Mouse (Mus musculus) cortical plate, adult 2 months (tissue): Measurements from ENCODE around the gene Rtp3. TPM values are rescaled to one million over a fixed set of nuclear protein-coding genes. Genes with fewer than 3 reads are reported as not detected.

Source experiments
- H3K27ac ChIP-seq: fragments of 200-500 bp; 2 replicates; pipeline ENCODE4 v1.5.1; 2012; ENCODE audit warnings: low read length, control low read depth, inconsistent platforms; ENCODE audit not compliant: insufficient read depth
- H3K4me1 ChIP-seq: fragments of 200-500 bp; 2 replicates; pipeline ENCODE4 v1.6.1; 2011; ENCODE audit warnings: low read length; ENCODE audit not compliant: control insufficient read depth, insufficient read depth
- H3K4me3 ChIP-seq: fragments of 200-500 bp; 2 replicates; pipeline ENCODE4 v1.5.1; 2011; ENCODE audit warnings: mild to moderate bottlenecking, low read length, control low read depth; ENCODE audit not compliant: insufficient read depth
- CTCF ChIP-seq: fragments of 200-500 bp; IDR thresholded peaks from 2 replicates; pipeline ENCODE4 v1.5.1; 2011; ENCODE audit warnings: mild to moderate bottlenecking, control low read depth, low read length; ENCODE audit not compliant: insufficient read depth; ENCODE audit errors: extremely low read depth
- POLR2A ChIP-seq: fragments of 200-500 bp; IDR thresholded peaks from 2 replicates; pipeline ENCODE4 v1.6.1; 2011; ENCODE audit warnings: mild to moderate bottlenecking, low read length, control low read depth; ENCODE audit not compliant: insufficient read depth; ENCODE audit errors: extremely low read depth
- polyA plus RNA-seq: library from polyadenylated mRNA; depleted of rRNA; stranded (reverse); fragments of >200 nt; gene quantifications from 2 replicates; pipeline ENCODE4 v1.2.3, GENCODE M21; 2012

The Rtp3 gene
- polyA plus RNA-seq, 1 experiment: 0.69 TPM

DNA sequence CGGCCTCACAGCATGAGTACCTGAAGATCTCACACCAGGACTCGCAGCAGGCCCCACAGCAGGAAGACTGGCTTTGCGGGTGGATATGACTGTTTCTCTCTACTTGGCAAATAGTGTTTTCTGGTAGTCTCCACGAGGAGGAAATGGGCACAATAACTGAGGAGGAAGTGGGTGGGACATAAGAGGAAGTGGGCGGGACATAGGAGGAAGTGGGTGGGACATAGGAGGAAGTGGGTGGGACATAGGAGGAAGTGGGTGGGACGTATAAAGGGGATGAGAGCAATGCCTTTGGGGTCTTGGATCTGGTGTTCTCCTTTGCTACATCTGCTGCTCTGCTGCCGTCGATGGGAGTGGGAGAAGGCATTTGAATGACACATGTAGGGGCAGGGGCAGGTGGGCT is 4.4 kb downstream of the Rtp3 start:
- TF ChIP-seq POLR2A: no peak
- Histone ChIP-seq H3K4me1 (0 out of 2 replicates have a peak, but pooled peaks cover 2% of the 10 kb centered on the region), H3K27ac (no peak overlapping the region), H3K4me3 (no peak overlapping the region)

DNA sequence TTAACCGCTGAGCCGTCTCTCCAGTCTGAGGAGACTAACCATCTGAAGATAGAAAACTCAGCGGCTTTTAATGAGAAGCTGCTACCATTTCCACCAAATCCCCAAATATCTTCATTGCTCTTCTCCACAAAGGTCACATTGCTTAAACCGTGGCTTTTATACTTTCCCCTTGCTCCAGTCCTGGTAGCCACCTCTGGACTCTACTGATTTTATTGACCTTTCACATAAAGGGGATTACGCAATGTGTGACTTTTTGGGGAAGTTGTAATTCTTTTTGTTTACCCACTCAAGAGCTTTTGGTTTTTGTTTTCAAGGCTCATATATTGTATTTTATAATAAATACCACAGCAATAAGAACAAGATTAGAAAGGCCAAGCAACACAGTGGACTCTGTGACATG is 4.8 kb downstream of the Rtp3 start:
- no peak for TF ChIP-seq CTCF
- no peak for TF ChIP-seq POLR2A
- Histone ChIP-seq H3K27ac (no peak overlapping the region), H3K4me1 (0 out of 2 replicates have a peak, but pooled peaks cover 2% of the 10 kb centered on the region), H3K4me3 (no peak overlapping the region)

DNA sequence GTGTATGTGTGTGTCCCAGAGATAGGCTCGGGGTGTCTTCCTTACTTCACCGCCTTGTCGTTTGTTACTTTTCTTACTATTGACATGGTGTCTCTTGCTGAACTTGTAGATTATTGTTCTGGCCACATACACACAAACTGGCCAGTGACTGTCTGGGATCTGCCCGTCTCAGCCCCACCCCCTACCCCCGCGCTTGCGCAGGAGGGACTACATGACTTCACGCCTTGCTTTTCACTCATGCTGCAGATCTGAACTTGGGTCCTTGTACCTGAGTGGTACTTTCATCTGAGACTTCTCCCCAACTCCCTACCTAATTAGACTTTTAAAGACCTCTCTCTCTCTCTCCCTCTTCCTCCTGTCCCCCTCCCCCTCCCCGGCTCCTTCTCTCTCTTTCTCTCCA is 6.3 kb downstream of the Rtp3 start:
- Histone ChIP-seq H3K4me3 (no peak overlapping the region), H3K27ac (no peak overlapping the region), H3K4me1 (0 out of 2 replicates have a peak, but pooled peaks cover 2% of the 10 kb centered on the region)
- TF ChIP-seq CTCF: no peak
- TF ChIP-seq POLR2A: no peak

DNA sequence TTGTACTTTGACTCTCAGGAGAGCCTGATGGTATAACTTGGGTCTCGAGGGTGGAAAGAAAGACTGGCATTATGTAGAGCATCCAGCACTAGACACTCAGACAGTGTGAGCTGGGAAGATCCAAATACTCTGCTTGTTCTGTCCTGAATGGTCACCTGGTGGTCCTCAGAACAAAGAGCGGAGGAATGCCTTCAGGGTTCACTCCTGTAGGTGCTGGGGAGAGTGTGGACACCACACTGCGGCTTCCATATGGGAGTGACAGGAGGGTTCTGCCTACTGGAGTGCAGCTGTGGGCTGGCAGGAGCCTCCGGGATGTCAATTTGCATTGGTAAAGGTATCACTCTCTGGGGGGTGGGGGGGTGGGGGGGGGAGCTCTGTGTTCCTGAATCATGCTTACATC is 8.0 kb downstream of the Rtp3 start:
- 0 out of 2 replicates have a peak, but pooled peaks cover 2% of the 10 kb centered on the region for H3K4me1 ChIP-seq
- H3K4me3 ChIP-seq: no peak overlapping the region
- H3K27ac ChIP-seq: no peak overlapping the region
- TF ChIP-seq POLR2A (no peak), CTCF (no peak)

DNA sequence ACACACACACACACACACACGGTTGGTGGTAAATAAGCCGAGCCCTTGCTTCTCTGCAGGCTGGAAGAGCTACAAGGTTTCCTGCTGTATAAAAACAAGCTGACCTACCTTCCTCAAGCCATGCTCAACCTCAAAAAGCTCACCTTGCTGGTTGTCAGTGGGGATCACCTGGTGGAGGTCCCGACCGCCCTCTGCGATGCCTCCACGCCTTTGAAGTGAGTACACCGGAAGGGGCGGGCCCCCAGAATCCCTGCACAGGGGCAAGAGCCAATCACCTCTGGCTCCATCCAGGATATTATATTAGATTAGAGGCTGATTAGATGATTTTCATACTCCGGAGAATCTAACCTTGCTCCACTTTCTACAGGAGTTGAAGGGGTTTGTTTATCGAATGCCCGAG is 11.0 kb downstream of the Rtp3 start:
- TF ChIP-seq POLR2A: no peak
- TF ChIP-seq CTCF: no peak
- 0 out of 2 replicates have a peak, but pooled peaks cover 2% of the 10 kb centered on the region for H3K4me1 ChIP-seq
- no peak overlapping the region for H3K4me3 ChIP-seq
- no peak overlapping the region for H3K27ac ChIP-seq

DNA sequence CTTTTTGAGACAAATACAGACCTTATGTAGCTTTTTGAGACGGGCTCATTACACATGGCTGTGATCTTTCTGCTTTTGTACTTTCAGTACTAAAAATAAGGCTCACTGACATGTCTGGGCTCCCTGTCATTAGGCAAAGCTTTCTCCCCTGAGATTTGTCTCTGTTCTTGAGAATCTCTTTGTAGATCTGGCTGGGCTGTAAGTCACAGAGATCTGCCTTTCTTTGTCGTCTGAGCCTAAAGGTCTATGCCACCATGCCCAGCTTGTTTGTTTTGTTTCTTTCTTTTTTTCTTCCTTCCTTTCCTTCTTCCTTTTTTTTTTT is 24.5 kb downstream of the Rtp3 start:
- TF ChIP-seq POLR2A (no peak), CTCF (no peak)
- Histone ChIP-seq H3K4me3 (no peak overlapping the region), H3K4me1 (no peaks in the 10 kb centered on the region), H3K27ac (no peak overlapping the region)

DNA sequence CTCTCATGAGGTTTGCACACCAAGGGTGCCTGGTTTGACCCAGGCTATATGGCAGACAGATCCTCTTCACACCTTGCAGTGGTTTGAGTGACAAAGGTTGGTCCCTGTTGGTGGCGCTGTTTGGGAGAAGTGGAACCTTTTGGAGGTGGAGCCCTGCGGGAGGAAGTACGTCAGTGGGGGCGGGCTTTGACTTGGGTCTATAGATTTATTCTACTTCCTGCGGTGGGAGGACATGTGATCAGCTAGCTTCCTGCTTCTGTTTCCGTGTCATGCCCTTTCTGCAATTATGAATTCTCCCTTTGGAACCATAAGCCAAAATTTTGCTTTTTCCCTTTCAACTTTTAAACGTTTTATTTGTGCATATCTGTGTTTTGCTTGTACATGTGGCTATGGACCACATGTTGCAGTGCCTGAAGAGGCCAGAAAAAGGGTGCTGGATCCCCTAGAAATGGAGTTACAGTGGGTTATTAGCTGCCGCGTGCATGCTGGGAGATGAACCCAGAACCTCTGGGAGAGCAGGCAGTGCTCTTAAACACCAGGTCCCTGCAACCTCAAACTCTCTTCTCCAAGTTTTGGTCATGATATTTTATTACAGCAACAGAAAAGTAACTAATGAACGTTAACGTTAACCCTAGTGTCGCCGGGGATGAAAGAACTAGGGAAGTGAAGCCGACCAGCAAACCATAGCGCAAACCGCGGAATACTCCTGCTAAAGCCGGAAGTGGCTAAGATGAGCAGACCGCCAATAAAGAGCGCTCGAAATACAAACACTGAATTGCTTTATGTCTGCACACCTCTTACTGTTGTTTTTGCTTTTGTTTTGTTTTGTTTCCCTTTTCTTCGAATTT is 25.1 kb downstream of the Rtp3 start:
- Histone ChIP-seq H3K4me1 (no peaks in the 10 kb centered on the region), H3K27ac (no peak overlapping the region), H3K4me3 (no peak overlapping the region)
- TF ChIP-seq CTCF (no peak), POLR2A (no peak)

DNA sequence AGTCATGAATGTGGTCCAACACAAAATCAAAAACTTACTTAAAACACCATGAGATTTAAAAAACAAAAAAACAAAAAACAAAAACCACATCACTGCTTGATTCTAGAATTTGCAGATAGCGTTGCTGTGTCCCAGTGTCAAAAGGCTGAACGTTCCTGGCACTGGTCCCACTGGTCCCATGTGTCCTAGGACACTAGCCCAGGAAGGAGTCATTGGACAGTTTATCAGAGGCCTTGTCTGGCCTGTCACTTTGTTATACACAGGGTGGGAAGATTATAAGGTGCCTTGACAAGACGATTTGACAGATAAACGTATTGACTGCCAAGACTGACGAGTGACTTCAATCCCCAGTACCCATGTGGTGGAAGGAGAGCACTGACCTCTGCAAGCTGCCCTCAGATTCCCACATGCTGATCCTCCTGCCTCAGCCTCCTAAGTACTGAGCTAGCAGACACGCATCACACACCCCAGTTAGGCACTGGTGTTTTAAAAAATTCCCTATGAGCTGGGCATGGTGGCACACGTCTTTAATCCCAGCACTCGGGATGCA is 26.7 kb downstream of the Rtp3 start:
- Histone ChIP-seq H3K4me3 (no peak overlapping the region), H3K27ac (no peak overlapping the region), H3K4me1 (no peaks in the 10 kb centered on the region)
- TF ChIP-seq CTCF (no peak), POLR2A (no peak)

DNA sequence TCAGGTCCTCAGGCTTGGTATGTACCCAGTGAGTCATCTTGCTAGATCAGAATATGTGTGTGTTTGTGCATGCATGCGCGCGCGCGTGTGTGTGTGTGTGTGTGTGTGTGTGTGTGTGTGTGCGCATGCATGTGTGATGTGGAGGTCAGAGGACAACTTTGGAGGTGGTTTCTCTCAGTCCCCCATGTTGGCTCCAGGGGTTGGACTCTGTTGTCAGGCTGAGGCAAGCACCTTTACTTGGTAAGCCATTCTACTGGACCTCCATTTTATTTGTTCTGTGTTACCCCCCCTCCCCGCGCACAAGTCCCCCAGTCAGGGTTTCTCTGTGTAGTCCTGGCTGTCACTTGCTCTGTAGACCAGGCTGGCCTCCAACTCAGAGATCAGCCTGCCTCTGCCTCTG is 29.0 kb downstream of the Rtp3 start:
- no peak overlapping the region for H3K4me3 ChIP-seq
- no peak for TF ChIP-seq CTCF
- no peak for TF ChIP-seq POLR2A

DNA sequence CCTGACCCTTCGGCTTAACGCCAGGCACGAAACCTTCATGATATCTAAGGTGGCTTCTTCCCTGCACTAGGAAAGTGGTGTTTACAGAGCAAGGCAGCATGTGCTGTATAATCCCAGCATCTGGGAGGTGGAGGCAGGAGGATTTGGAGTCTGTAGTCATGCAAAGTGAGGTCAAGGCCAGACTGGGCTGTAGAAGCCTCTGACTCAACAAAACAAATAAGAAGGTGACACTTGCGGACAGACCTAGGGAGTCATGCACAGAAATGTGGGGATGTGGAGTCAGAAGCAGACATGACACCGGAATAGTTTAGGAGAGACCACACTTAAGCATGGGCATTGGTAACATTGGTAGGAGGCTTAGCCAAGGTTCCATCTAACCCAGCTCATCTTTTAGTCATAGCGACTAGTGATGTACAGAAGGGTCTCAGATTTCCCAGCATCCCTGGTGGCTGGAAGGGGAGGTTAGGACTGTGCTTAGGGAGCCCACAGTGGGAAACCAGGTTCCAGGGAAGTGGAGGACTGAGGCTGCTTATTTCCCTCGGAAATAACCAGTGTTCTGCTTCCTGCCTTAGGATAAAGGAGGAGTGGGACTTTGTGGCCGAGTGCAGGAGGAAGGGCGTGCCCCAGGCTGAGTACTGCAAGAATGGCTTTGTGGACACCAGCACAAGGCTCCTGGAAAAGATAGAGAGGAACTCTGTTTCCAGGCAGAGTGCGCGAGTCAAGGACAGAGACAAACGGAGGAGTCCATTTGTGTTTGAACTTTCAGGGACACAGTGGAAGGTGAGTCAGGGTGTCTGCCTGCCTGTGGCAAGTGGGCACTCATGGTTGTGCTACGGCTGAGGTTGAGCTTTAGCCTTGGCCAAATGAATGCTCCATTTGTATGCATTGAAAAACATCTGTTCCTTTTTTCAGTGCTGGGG is 29.9 kb downstream of the Rtp3 start:
- no peak for TF ChIP-seq CTCF
- TF ChIP-seq POLR2A: no peak
- no peaks in the 10 kb centered on the region for H3K4me1 ChIP-seq
- no peak overlapping the region for H3K27ac ChIP-seq
- no peak overlapping the region for H3K4me3 ChIP-seq

More for the DNA sequence above, 29.0 kb downstream of the Rtp3 start:
- H3K4me1 ChIP-seq: no peaks in the 10 kb centered on the region
- no peak overlapping the region for H3K27ac ChIP-seq
